Mouse (Mus musculus) macrophage (primary cell): ENCODE data around the gene Rnf181. TPM values are rescaled to one million over a fixed set of nuclear protein-coding genes. Genes with fewer than 3 reads are reported as not detected.

Experiments used
- H3K27ac ChIP-seq: fragments of 350-480 bp; formaldehyde crosslinking; 2 replicates; pipeline ENCODE4 v1.9.0; 2021
- H3K36me3 ChIP-seq: fragments of 350-480 bp; formaldehyde crosslinking; 2 replicates; pipeline ENCODE4 v1.9.0; 2021; ENCODE audit errors: inconsistent target
- H3K4me3 ChIP-seq: fragments of 350-480 bp; formaldehyde crosslinking; 2 replicates; pipeline ENCODE4 v1.9.0; 2021; ENCODE audit errors: inconsistent target
- H3K79me2 ChIP-seq: fragments of 350-480 bp; formaldehyde crosslinking; 2 replicates; pipeline ENCODE4 v1.9.0; 2021; ENCODE audit errors: inconsistent target
- WGBS: methylation state at CpG from one replicate; pipeline ENCODE4 v1.1.7; 2026; ENCODE audit warnings: inconsistent platforms; ENCODE audit not compliant: missing documents; 5-methylcytosine and 5-hydroxymethylcytosine counted together
- polyA plus RNA-seq: library from polyadenylated mRNA; stranded (reverse); fragments of 250-400 nt; gene quantifications from 3 replicates; pipeline ENCODE4 v1.2.4, GENCODE M21; 2018; ENCODE audit warnings: inconsistent platforms

Gene Rnf181
- polyA plus RNA-seq, 1 experiment from 2014 or later: 89.0 TPM

GRCm38 (mm10) chr6:72345633-72346032, 21.1 kb downstream of the Rnf181 start:
- peaks cover 5% of the 10 kb centered on the region; the same call in 1 of the 2 replicates for H3K36me3 ChIP-seq
- H3K79me2 ChIP-seq: peaks cover 59% of the 10 kb centered on the region
- H3K27ac ChIP-seq: peak overlapping the region; percentile 57
- H3K4me3 ChIP-seq: peak overlapping the region; percentile 53; the same call in 1 of the 2 replicates
- WGBS: 5% methylated on average over 6 of the region's 6 CpGs

GRCm38 (mm10) chr6:72345074-72345567, 21.6 kb downstream of the Rnf181 start, which contains the start of gene Usp39:
Gene Usp39, minus strand, starts transcription at chr6:72345184.
- peak within 1 kb of the TSS; percentile 57 for H3K27ac ChIP-seq
- 0 out of 2 replicates have a peak, but pooled peaks cover under 1% of the 10 kb centered on the region for H3K36me3 ChIP-seq
- WGBS: 0% methylated on average over 30 of the region's 30 CpGs
- H3K79me2 ChIP-seq: peaks cover 58% of the 10 kb centered on the region
- H3K4me3 ChIP-seq: peak within 1 kb of the TSS; percentile 53

GRCm38 (mm10) chr6:72344396-72345073, 22.2 kb downstream of the Rnf181 start:
- Histone ChIP-seq H3K4me3 (peak overlapping the region; percentile 53), H3K36me3 (peaks cover 3% of the 10 kb centered on the region; the same call in 1 of the 2 replicates), H3K27ac (no peak overlapping the region), H3K79me2 (peaks cover 58% of the 10 kb centered on the region)
- under 1% methylated on average over 41 of the region's 42 CpGs for WGBS

GRCm38 (mm10) chr6:72340481-72340880, 26.3 kb downstream of the Rnf181 start:
- 84% methylated on average over 2 of the region's 2 CpGs for WGBS
- Histone ChIP-seq H3K79me2 (peaks cover 42% of the 10 kb centered on the region), H3K4me3 (no peak overlapping the region), H3K36me3 (peaks cover 43% of the 10 kb centered on the region), H3K27ac (no peak overlapping the region)

GRCm38 (mm10) chr6:72333111-72333510, 33.6 kb downstream of the Rnf181 start:
- H3K79me2 ChIP-seq: no peaks in the 10 kb centered on the region
- H3K36me3 ChIP-seq: peaks cover 84% of the 10 kb centered on the region
- H3K4me3 ChIP-seq: no peak overlapping the region
- WGBS: 54% methylated on average over 5 of the region's 5 CpGs
- H3K27ac ChIP-seq: no peak overlapping the region

GRCm38 (mm10) chr6:72330133-72330532, 36.6 kb downstream of the Rnf181 start:
- Histone ChIP-seq H3K36me3 (peaks cover 79% of the 10 kb centered on the region), H3K27ac (no peak overlapping the region)
- WGBS: 98% methylated on average over 4 of the region's 4 CpGs

GRCm38 (mm10) chr6:72329019-72329418, 37.7 kb downstream of the Rnf181 start:
- H3K27ac ChIP-seq: no peak overlapping the region
- H3K79me2 ChIP-seq: no peaks in the 10 kb centered on the region
- H3K4me3 ChIP-seq: no peak overlapping the region
- peaks cover 79% of the 10 kb centered on the region for H3K36me3 ChIP-seq
- 80% methylated on average over 5 of the region's 5 CpGs for WGBS

More at GRCm38 (mm10) chr6:72330133-72330532, 36.6 kb downstream of the Rnf181 start:
- no peak overlapping the region for H3K4me3 ChIP-seq
- H3K79me2 ChIP-seq: no peaks in the 10 kb centered on the region

- Histone ChIP-seq H3K27ac (no peak overlapping the region), H3K36me3 (peaks cover 86% of the 10 kb centered on the region), H3K4me3 (no peak overlapping the region), H3K79me2 (no peaks in the 10 kb centered on the region)
- WGBS: 86% methylated on average over 6 of the region's 6 CpGs
Measured at GRCm38 (mm10) chr6:72326274-72326673, 40.5 kb downstream of the Rnf181 start.

GRCm38 (mm10) chr6:72323786-72324508, 42.8 kb downstream of the Rnf181 start:
- Histone ChIP-seq H3K36me3 (peaks cover 93% of the 10 kb centered on the region), H3K4me3 (no peak overlapping the region), H3K79me2 (no peaks in the 10 kb centered on the region), H3K27ac (no peak overlapping the region)
- WGBS: 92% methylated on average over 6 of the region's 6 CpGs

- Histone ChIP-seq H3K4me3 (no peak overlapping the region), H3K79me2 (no peaks in the 10 kb centered on the region), H3K36me3 (peaks cover 93% of the 10 kb centered on the region), H3K27ac (no peak overlapping the region)
- 96% methylated on average over 3 of the region's 3 CpGs for WGBS
Measured at GRCm38 (mm10) chr6:72322936-72323335, 43.8 kb downstream of the Rnf181 start.

GRCm38 (mm10) chr6:72319019-72319418, 47.7 kb downstream of the Rnf181 start:
- Histone ChIP-seq H3K4me3 (no peak overlapping the region), H3K27ac (no peak overlapping the region), H3K36me3 (peaks cover 70% of the 10 kb centered on the region), H3K79me2 (no peaks in the 10 kb centered on the region)
- 77% methylated on average over 11 of the region's 11 CpGs for WGBS

GRCm38 (mm10) chr6:72318440-72318839, 48.3 kb downstream of the Rnf181 start:
- peaks cover 64% of the 10 kb centered on the region for H3K36me3 ChIP-seq
- H3K27ac ChIP-seq: no peak overlapping the region
- H3K4me3 ChIP-seq: no peak overlapping the region
- WGBS: 85% methylated on average over 5 of the region's 5 CpGs
- no peaks in the 10 kb centered on the region for H3K79me2 ChIP-seq

GRCm38 (mm10) chr6:72316044-72316443, 50.7 kb downstream of the Rnf181 start:
- Histone ChIP-seq H3K79me2 (no peaks in the 10 kb centered on the region), H3K36me3 (peaks cover 40% of the 10 kb centered on the region), H3K27ac (no peak overlapping the region), H3K4me3 (no peak overlapping the region)
- 100% methylated on average over 1 of the region's 1 CpGs for whole genome bisulfite sequencing

- H3K4me3 ChIP-seq: no peak overlapping the region
- H3K36me3 ChIP-seq: peaks cover 33% of the 10 kb centered on the region
- no peak overlapping the region for H3K27ac ChIP-seq
- WGBS: 94% methylated on average over 2 of the region's 2 CpGs
- H3K79me2 ChIP-seq: no peaks in the 10 kb centered on the region
Measured at GRCm38 (mm10) chr6:72315384-72315783, 51.4 kb downstream of the Rnf181 start.
